8 mouse cellular contexts compared by ENCODE assay signal in genomic region chr9:63716150-63717138, GRCm38 (mm10). TPM values are rescaled to one million over a fixed set of nuclear protein-coding genes. Genes with fewer than 3 reads are reported as not detected.
DNase-seq lines count a peak whose midpoint lies in the region; ATAC-seq lines count a peak whose summit lies in the region.

No protein-coding gene starts in this region.

- H3K4me3 ChIP-seq in midbrain, embryonic 12.5 days = no peak overlapping the region
- H3K4me3 ChIP-seq in midbrain, embryonic 15.5 days = no peak overlapping the region
- H3K4me3 ChIP-seq in limb, embryonic 11.5 days (ENCODE audit: low read depth, low read length) = no peak overlapping the region

- no peak for ATAC-seq in midbrain, embryonic 12.5 days (ENCODE audit: low FRiP score, low read depth)
- ATAC-seq in midbrain, embryonic 15.5 days (replicated peaks) = no peak
- ATAC-seq in limb, embryonic 11.5 days (ENCODE audit: insufficient number of reproducible peaks, low FRiP score, low TSS enrichment, low read depth) = no peak
- peak; percentile 90 for ATAC-seq in monocyte, adult 5-6 weeks (replicated peaks; ENCODE audit: insufficient number of reproducible peaks, low FRiP score, low TSS enrichment, poor library complexity, severe bottlenecking)

- H3K9me3 ChIP-seq in midbrain, embryonic 12.5 days = no peaks in the 10 kb centered on the region
- H3K9me3 ChIP-seq in midbrain, embryonic 15.5 days = no peaks in the 10 kb centered on the region
- no peaks in the 10 kb centered on the region for H3K9me3 ChIP-seq in limb, embryonic 11.5 days (ENCODE audit: control insufficient read depth, low read length)

- H3K27ac ChIP-seq in midbrain, embryonic 12.5 days (replicated peaks) = 0 out of 2 replicates have a peak overlapping the region, but pooled peaks have one; percentile 30
- H3K27ac ChIP-seq in midbrain, embryonic 15.5 days = no peak overlapping the region
- no peak overlapping the region for H3K27ac ChIP-seq in limb, embryonic 11.5 days (replicated peaks; ENCODE audit: low read depth, low read length)

- H3K4me1 ChIP-seq in midbrain, embryonic 12.5 days = peaks cover 19% of the 10 kb centered on the region
- H3K4me1 ChIP-seq in midbrain, embryonic 15.5 days = peaks cover 7% of the 10 kb centered on the region; the same call in 1 of the 2 replicates
- peaks cover 17% of the 10 kb centered on the region for H3K4me1 ChIP-seq in limb, embryonic 11.5 days (ENCODE audit: control insufficient read depth, insufficient read depth, low read length)

- H3K9ac ChIP-seq in midbrain, embryonic 12.5 days (replicated peaks) = no peak overlapping the region
- H3K9ac ChIP-seq in midbrain, embryonic 15.5 days = no peak overlapping the region
- no peak overlapping the region for H3K9ac ChIP-seq in limb, embryonic 11.5 days (ENCODE audit: low read length)

- DNase-seq in embryo, embryonic 11.5 days (ENCODE audit: low read depth, low spot score) = peak; percentile 43
- DNase-seq in heart, postnatal 10 days = peak; percentile 77 to 83
- peak; percentile 47 for DNase-seq in limb, embryonic 11.5 days (ENCODE audit: low spot score)
- no peak for DNase-seq in thymus, postnatal 14 days
- no peak for DNase-seq in cerebellum, postnatal 36 days

- H3K27me3 ChIP-seq in midbrain, embryonic 12.5 days = no peaks in the 10 kb centered on the region
- no peaks in the 10 kb centered on the region for H3K27me3 ChIP-seq in midbrain, embryonic 15.5 days (replicated peaks)
- H3K27me3 ChIP-seq in limb, embryonic 11.5 days (ENCODE audit: control insufficient read depth, insufficient read depth, low read length) = no peaks in the 10 kb centered on the region

- 0 out of 2 replicates have a peak, but pooled peaks cover 2% of the 10 kb centered on the region for H3K36me3 ChIP-seq in midbrain, embryonic 12.5 days
- no peaks in the 10 kb centered on the region for H3K36me3 ChIP-seq in midbrain, embryonic 15.5 days (replicated peaks)
- H3K36me3 ChIP-seq in limb, embryonic 11.5 days (ENCODE audit: control insufficient read depth, insufficient read depth, low read length) = no peaks in the 10 kb centered on the region; the same call in 1 of the 2 replicates

- intact Hi-C loops in heart, postnatal 10 days (cut with DNase I) = no loop called here

- H3K4me2 ChIP-seq in midbrain, embryonic 12.5 days (replicated peaks) = no peak overlapping the region
- no peak overlapping the region for H3K4me2 ChIP-seq in midbrain, embryonic 15.5 days
- H3K4me2 ChIP-seq in limb, embryonic 11.5 days (ENCODE audit: low read depth, severe bottlenecking) = no peak overlapping the region

- WGBS in midbrain, embryonic 12.5 days = 55% methylated on average over 17 of the region's 18 CpGs
- 47% methylated on average over 18 of the region's 18 CpGs for WGBS in midbrain, embryonic 15.5 days
- WGBS in limb, embryonic 11.5 days = 21% methylated on average over 18 of the region's 18 CpGs

RNA-seq across cellular contexts. Expression of gene Smad3, which starts 41.4 kb away (rescaled TPM):
- polyA plus RNA-seq in midbrain, embryonic 12.5 days (2016; fragmentation: Nextera tagmentation; extraction: Ambion mirVana) = 28.4 and 31.2 TPM in 2 replicates
- polyA plus RNA-seq in midbrain, embryonic 15.5 days (2015; fragmentation: Nextera tagmentation; extraction: Ambion mirVana) = 7.2 and 9.1 TPM in 2 replicates
- 10 to 100 TPM; 17.0 to 22.6 TPM for total RNA-seq in heart, postnatal 10 days (2021)
- polyA plus RNA-seq in limb, embryonic 11.5 days (2014; fragmentation: Nextera tagmentation; extraction: Ambion mirVana) = 21.0 and 24.0 TPM in 2 replicates
- 52.0 to 121 TPM (median 56.1 TPM) in 3 replicates for total RNA-seq in monocyte, adult 5-6 weeks (2017)

Comparison
In these comparisons a context has a peak if more than half of its experiments do, and no peak if none do; other contexts are left out.
1. DNase-seq: peak in embryo, embryonic 11.5 days (single experiment), heart, postnatal 10 days (2 of 2) and limb, embryonic 11.5 days (single experiment); none in thymus, postnatal 14 days (single experiment) and cerebellum, postnatal 36 days (0 of 2).